Mouse (Mus musculus): ENCODE measurements around the gene Nudt14. TPM values are rescaled to one million over a fixed set of nuclear protein-coding genes. Genes with fewer than 3 reads are reported as not detected.

Nudt14 gene
- polyA plus RNA-seq, 1 experiment = 34.9 TPM

- no peak for DNase-seq (ENCODE audit: low read depth)
- TF ChIP-seq POLR2A (IDR thresholded peaks at IDR 0.05; ENCODE audit: borderline replicate concordance, extremely low read depth, insufficient read depth, insufficient read length, poor library complexity, severe bottlenecking) = no peak
- TF ChIP-seq CTCF (IDR thresholded peaks at IDR 0.05; ENCODE audit: borderline replicate concordance, extremely low read depth, insufficient read depth, insufficient read length) = no peak
Measured at GRCm38 (mm10) chr12:112965783-112966182, 23.9 kb upstream of the Nudt14 start.

GRCm38 (mm10) chr12:112961872-112962271 lies 19.9 kb upstream of the Nudt14 start:
- TF ChIP-seq POLR2A (IDR thresholded peaks at IDR 0.05; ENCODE audit: borderline replicate concordance, extremely low read depth, insufficient read depth, insufficient read length, poor library complexity, severe bottlenecking) (no peak), CTCF (IDR thresholded peaks at IDR 0.05; ENCODE audit: borderline replicate concordance, extremely low read depth, insufficient read depth, insufficient read length) (no peak)
- no peak for DNase-seq (ENCODE audit: low read depth)

GRCm38 (mm10) chr12:112961428-112961827 lies 19.5 kb upstream of the Nudt14 start:
- DNase-seq (ENCODE audit: low read depth) = no peak
- TF ChIP-seq POLR2A (IDR thresholded peaks at IDR 0.05; ENCODE audit: borderline replicate concordance, extremely low read depth, insufficient read depth, insufficient read length, poor library complexity, severe bottlenecking) = no peak
- TF ChIP-seq CTCF (IDR thresholded peaks at IDR 0.05; ENCODE audit: borderline replicate concordance, extremely low read depth, insufficient read depth, insufficient read length) = no peak

GRCm38 (mm10) chr12:112959421-112959820 lies 17.5 kb upstream of the Nudt14 start:
- no peak for TF ChIP-seq CTCF (IDR thresholded peaks at IDR 0.05; ENCODE audit: borderline replicate concordance, extremely low read depth, insufficient read depth, insufficient read length)
- no peak for TF ChIP-seq POLR2A (IDR thresholded peaks at IDR 0.05; ENCODE audit: borderline replicate concordance, extremely low read depth, insufficient read depth, insufficient read length, poor library complexity, severe bottlenecking)
- no peak for DNase-seq (ENCODE audit: low read depth)

- peak; percentile 51; the same call in 1 of the 2 replicates for TF ChIP-seq CTCF (IDR thresholded peaks at IDR 0.05; ENCODE audit: borderline replicate concordance, extremely low read depth, insufficient read depth, insufficient read length)
- no peak for TF ChIP-seq POLR2A (IDR thresholded peaks at IDR 0.05; ENCODE audit: borderline replicate concordance, extremely low read depth, insufficient read depth, insufficient read length, poor library complexity, severe bottlenecking)
- no peak for DNase-seq (ENCODE audit: low read depth)
Measured at GRCm38 (mm10) chr12:112958303-112958702, 16.4 kb upstream of the Nudt14 start.

- peak; percentile 70 for DNase-seq (ENCODE audit: low read depth)
- TF ChIP-seq POLR2A (IDR thresholded peaks at IDR 0.05; ENCODE audit: borderline replicate concordance, extremely low read depth, insufficient read depth, insufficient read length, poor library complexity, severe bottlenecking) (no peak), CTCF (IDR thresholded peaks at IDR 0.05; ENCODE audit: borderline replicate concordance, extremely low read depth, insufficient read depth, insufficient read length) (peak; percentile 83)
Measured at GRCm38 (mm10) chr12:112955800-112956199, 13.9 kb upstream of the Nudt14 start.

- DNase-seq (ENCODE audit: low read depth) = no peak
- TF ChIP-seq POLR2A (IDR thresholded peaks at IDR 0.05; ENCODE audit: borderline replicate concordance, extremely low read depth, insufficient read depth, insufficient read length, poor library complexity, severe bottlenecking) (no peak), CTCF (IDR thresholded peaks at IDR 0.05; ENCODE audit: borderline replicate concordance, extremely low read depth, insufficient read depth, insufficient read length) (no peak)
Measured at GRCm38 (mm10) chr12:112952926-112953565, 11.1 kb upstream of the Nudt14 start.

GRCm38 (mm10) chr12:112952433-112952832 lies 10.5 kb upstream of the Nudt14 start:
- DNase-seq (ENCODE audit: low read depth) = no peak
- no peak for TF ChIP-seq CTCF (IDR thresholded peaks at IDR 0.05; ENCODE audit: borderline replicate concordance, extremely low read depth, insufficient read depth, insufficient read length)
- no peak for TF ChIP-seq POLR2A (IDR thresholded peaks at IDR 0.05; ENCODE audit: borderline replicate concordance, extremely low read depth, insufficient read depth, insufficient read length, poor library complexity, severe bottlenecking)

GRCm38 (mm10) chr12:112951150-112951842 lies 9.4 kb upstream of the Nudt14 start:
- no peak for DNase-seq (ENCODE audit: low read depth)
- TF ChIP-seq CTCF (IDR thresholded peaks at IDR 0.05; ENCODE audit: borderline replicate concordance, extremely low read depth, insufficient read depth, insufficient read length) (no peak), POLR2A (IDR thresholded peaks at IDR 0.05; ENCODE audit: borderline replicate concordance, extremely low read depth, insufficient read depth, insufficient read length, poor library complexity, severe bottlenecking) (no peak)

- no peak for DNase-seq (ENCODE audit: low read depth)
- TF ChIP-seq POLR2A (IDR thresholded peaks at IDR 0.05; ENCODE audit: borderline replicate concordance, extremely low read depth, insufficient read depth, insufficient read length, poor library complexity, severe bottlenecking) (no peak), CTCF (IDR thresholded peaks at IDR 0.05; ENCODE audit: borderline replicate concordance, extremely low read depth, insufficient read depth, insufficient read length) (no peak)
Measured at GRCm38 (mm10) chr12:112950761-112951129, 8.8 kb upstream of the Nudt14 start.

- TF ChIP-seq CTCF (IDR thresholded peaks at IDR 0.05; ENCODE audit: borderline replicate concordance, extremely low read depth, insufficient read depth, insufficient read length) (no peak), POLR2A (IDR thresholded peaks at IDR 0.05; ENCODE audit: borderline replicate concordance, extremely low read depth, insufficient read depth, insufficient read length, poor library complexity, severe bottlenecking) (peak; percentile 65)
- DNase-seq (ENCODE audit: low read depth) = peak; percentile 97
Measured at GRCm38 (mm10) chr12:112950040-112950760, 8.3 kb upstream of the Nudt14 start.

Data from brain, embryonic 14.5 days (tissue).